Mouse (Mus musculus) liver, postnatal 0 days (tissue): ENCODE measurements around the gene Lyl1. TPM values are rescaled to one million over a fixed set of nuclear protein-coding genes. Genes with fewer than 3 reads are reported as not detected.
A peak's percentile ranks its signal among the peaks of the same experiment; 100 is the strongest.

Source experiments
- ATAC-seq: fragments of 200-750 bp; cut with Nextera tagmentation; 2 replicates; pipeline ENCODE4 v1.8.0; 2017; ENCODE audit warnings: mild to moderate bottlenecking, moderate library complexity
- DNase-seq: peaks from one replicate; pipeline ENCODE4 v3.0.0-alpha.2; 2016
- H3K27ac ChIP-seq: fragments of 300-500 bp; sonication (generic); 2 replicates; pipeline ENCODE4 v1.5.1; 2014; ENCODE audit warnings: antibody characterized with exemption, moderate library complexity, mild to moderate bottlenecking, low read depth
- H3K27me3 ChIP-seq: fragments of 300-500 bp; sonication (generic); 2 replicates; pipeline ENCODE4 v1.6.1; 2014; ENCODE audit warnings: low read length, control low read depth, mixed read lengths; ENCODE audit not compliant: insufficient read depth
- H3K36me3 ChIP-seq: fragments of 300-500 bp; sonication (generic); replicated peaks from 2 replicates; pipeline ENCODE4 v1.6.1; 2014; ENCODE audit warnings: mild to moderate bottlenecking, control low read depth, low read length, moderate library complexity, mixed read lengths; ENCODE audit not compliant: insufficient read depth
- H3K4me1 ChIP-seq: fragments of 300-500 bp; sonication (generic); 2 replicates; pipeline ENCODE4 v1.6.1; 2014; ENCODE audit warnings: antibody characterized with exemption, mild to moderate bottlenecking, control low read depth; ENCODE audit not compliant: insufficient read depth
- H3K4me2 ChIP-seq: fragments of 300-500 bp; sonication (generic); 2 replicates; pipeline ENCODE4 v1.6.1; 2014; ENCODE audit warnings: low read depth, mild to moderate bottlenecking, low read length, moderate library complexity, mixed read lengths
- H3K4me3 ChIP-seq: fragments of 300-500 bp; sonication (generic); 2 replicates; pipeline ENCODE4 v1.5.1; 2014; ENCODE audit warnings: low read depth, low read length
- H3K9ac ChIP-seq: fragments of 300-500 bp; sonication (generic); replicated peaks from 2 replicates; pipeline ENCODE4 v1.6.1; 2014; ENCODE audit warnings: mild to moderate bottlenecking, moderate library complexity
- H3K9me3 ChIP-seq: fragments of 300-500 bp; sonication (generic); 2 replicates; pipeline ENCODE4 v1.6.1; 2016; ENCODE audit warnings: mild to moderate bottlenecking, control low read depth, low read length, mixed read lengths
- CTCF ChIP-seq: sonication (generic); IDR thresholded peaks from 2 replicates; pipeline ENCODE4 v1.5.1; 2016; ENCODE audit warnings: antibody characterized with exemption, low read depth
- EP300 ChIP-seq: IDR thresholded peaks from 2 replicates; pipeline ENCODE4 v1.6.1; 2016; ENCODE audit warnings: antibody characterized with exemption, low read depth, mild to moderate bottlenecking
- WGBS: fragments of 180-500 bp; shearing (Covaris S2); extraction: QIAGEN DNeasy Blood & Tissue Kit; methylation state at CpG from one replicate; pipeline ENCODE4 v1.1.7; 2014; ENCODE audit not compliant: insufficient replicate concordance; 5-methylcytosine and 5-hydroxymethylcytosine counted together
- polyA plus RNA-seq: library from polyadenylated mRNA; unstranded; fragments of >200 nt; fragmentation: Nextera tagmentation; extraction: Ambion mirVana; gene quantifications from 2 replicates; pipeline ENCODE4 v1.2.1, GENCODE M21; 2015

Lyl1 gene
- polyA plus RNA-seq, 1 experiment from 2014 or later: 25.7 TPM

GRCm38 (mm10) chr8:84684537-84684936 is 16.7 kb upstream of the Lyl1 start:
- no peak overlapping the region for H3K9ac ChIP-seq
- H3K27ac ChIP-seq: no peak overlapping the region
- WGBS: 56% methylated on average over 3 of the region's 3 CpGs
- H3K9me3 ChIP-seq: no peaks in the 10 kb centered on the region
- TF ChIP-seq CTCF: no peak
- TF ChIP-seq EP300: no peak
- H3K36me3 ChIP-seq: 0 out of 2 replicates have a peak, but pooled peaks cover 9% of the 10 kb centered on the region
- H3K4me3 ChIP-seq: no peak overlapping the region
- H3K4me2 ChIP-seq: no peak overlapping the region
- DNase-seq: no peak
- H3K4me1 ChIP-seq: peaks cover 29% of the 10 kb centered on the region
- ATAC-seq: no peak
- no peaks in the 10 kb centered on the region for H3K27me3 ChIP-seq

GRCm38 (mm10) chr8:84686191-84687002 is 14.9 kb upstream of the Lyl1 start, which contains the start of gene Trmt1:
Gene Trmt1 (plus strand): TSS chr8:84686307.
- ATAC-seq (no peak), DNase-seq (peak; percentile 58)
- H3K27me3 ChIP-seq: no peaks in the 10 kb centered on the region
- 9% methylated on average over 19 of the region's 20 CpGs for WGBS
- H3K9me3 ChIP-seq: no peaks in the 10 kb centered on the region
- TF ChIP-seq EP300 (no peak), CTCF (no peak)
- H3K27ac ChIP-seq: peak within 1 kb of the TSS; percentile 89
- peak within 1 kb of the TSS; percentile 93 for H3K9ac ChIP-seq
- peaks cover 38% of the 10 kb centered on the region for H3K4me1 ChIP-seq
- peak within 1 kb of the TSS; percentile 91 for H3K4me3 ChIP-seq
- H3K4me2 ChIP-seq: peak within 1 kb of the TSS; percentile 94
- peaks cover 12% of the 10 kb centered on the region for H3K36me3 ChIP-seq

GRCm38 (mm10) chr8:84687003-84687704 is 14.1 kb upstream of the Lyl1 start:
- Histone ChIP-seq H3K4me2 (peak overlapping the region; percentile 94), H3K9ac (peak overlapping the region; percentile 93), H3K4me3 (peak overlapping the region; percentile 91), H3K27ac (peak overlapping the region; percentile 89), H3K4me1 (peaks cover 38% of the 10 kb centered on the region), H3K9me3 (no peaks in the 10 kb centered on the region), H3K27me3 (no peaks in the 10 kb centered on the region), H3K36me3 (peaks cover 9% of the 10 kb centered on the region)
- WGBS: 3% methylated on average over 40 of the region's 62 CpGs
- ATAC-seq (peak; percentile 45), DNase-seq (peak; percentile 67)
- TF ChIP-seq EP300: no peak
- TF ChIP-seq CTCF: peak; percentile 20; the same call in 1 of the 2 replicates

- H3K27me3 ChIP-seq: no peaks in the 10 kb centered on the region
- WGBS: 0% methylated on average over 30 of the region's 37 CpGs
- H3K4me3 ChIP-seq: peak within 1 kb of the TSS; percentile 91
- peak within 1 kb of the TSS; percentile 97 for H3K4me2 ChIP-seq
- peaks cover 4% of the 10 kb centered on the region for H3K36me3 ChIP-seq
- H3K9me3 ChIP-seq: no peaks in the 10 kb centered on the region
- H3K4me1 ChIP-seq: peaks cover 38% of the 10 kb centered on the region
- ATAC-seq (peak; percentile 84), DNase-seq (peak; percentile 91)
- TF ChIP-seq CTCF (peak; percentile 24), EP300 (no peak)
- H3K27ac ChIP-seq: peak within 1 kb of the TSS; percentile 89
- H3K9ac ChIP-seq: peak within 1 kb of the TSS; percentile 93
Observed at GRCm38 (mm10) chr8:84687705-84688100, 13.6 kb upstream of the Lyl1 start, which contains the start of gene Nacc1. Gene Nacc1 (minus strand): TSS chr8:84687862.

GRCm38 (mm10) chr8:84689091-84689915 is 12.0 kb upstream of the Lyl1 start:
- peak; percentile 35 for TF ChIP-seq CTCF
- TF ChIP-seq EP300: no peak
- ATAC-seq: peak; percentile 81
- peak overlapping the region; percentile 97 for H3K4me2 ChIP-seq
- H3K27ac ChIP-seq: peak overlapping the region; percentile 64
- H3K9me3 ChIP-seq: no peaks in the 10 kb centered on the region
- peak overlapping the region; percentile 75 for H3K9ac ChIP-seq
- H3K4me1 ChIP-seq: peaks cover 38% of the 10 kb centered on the region
- peak; percentile 89 for DNase-seq
- no peaks in the 10 kb centered on the region for H3K27me3 ChIP-seq
- H3K4me3 ChIP-seq: peak overlapping the region; percentile 80
- H3K36me3 ChIP-seq: peaks cover 13% of the 10 kb centered on the region
- under 1% methylated on average over 47 of the region's 47 CpGs for WGBS

- H3K4me2 ChIP-seq: no peak overlapping the region
- H3K4me1 ChIP-seq: peaks cover 22% of the 10 kb centered on the region
- no peak overlapping the region for H3K27ac ChIP-seq
- H3K9ac ChIP-seq: no peak overlapping the region
- no peaks in the 10 kb centered on the region for H3K9me3 ChIP-seq
- H3K27me3 ChIP-seq: no peaks in the 10 kb centered on the region
- no peak for DNase-seq
- H3K36me3 ChIP-seq: peaks cover 42% of the 10 kb centered on the region
- ATAC-seq: no peak
- TF ChIP-seq CTCF: no peak
- TF ChIP-seq EP300: no peak
- 83% methylated on average over 4 of the region's 4 CpGs for WGBS
- H3K4me3 ChIP-seq: no peak overlapping the region
Observed at GRCm38 (mm10) chr8:84693332-84693731, 7.9 kb upstream of the Lyl1 start.
